Mouse (Mus musculus): ENCODE measurements around the gene Tgds.
"Not testable (repeated sequence)": the region's sequence is repeated elsewhere in the genome, so short reads cannot be mapped to it uniquely, and the experiment has no call there.

Gene Tgds

GRCm38 (mm10) chr14:118131931-118132641 lies 469 bp downstream of the Tgds start:
- no peak for DNase-seq

GRCm38 (mm10) chr14:118131472-118131871 lies 1.1 kb downstream of the Tgds start:
- no peak for DNase-seq

- no peak for DNase-seq
Observed at GRCm38 (mm10) chr14:118126301-118126700, 6.3 kb downstream of the Tgds start.

- DNase-seq: no peak
Observed at GRCm38 (mm10) chr14:118124771-118125170, 7.8 kb downstream of the Tgds start.

- DNase-seq: no peak
Observed at GRCm38 (mm10) chr14:118124129-118124528, 8.4 kb downstream of the Tgds start.

- no peak for DNase-seq
Observed at GRCm38 (mm10) chr14:118113116-118113515, 19.4 kb downstream of the Tgds start.

GRCm38 (mm10) chr14:118107479-118107878 lies 25.1 kb downstream of the Tgds start:
- DNase-seq: not testable (repeated sequence)

GRCm38 (mm10) chr14:118101227-118101990 lies 31.1 kb downstream of the Tgds start:
- DNase-seq: no peak

GRCm38 (mm10) chr14:118098265-118098664 lies 34.3 kb downstream of the Tgds start:
- DNase-seq: no peak

GRCm38 (mm10) chr14:118089806-118090392 lies 42.7 kb downstream of the Tgds start:
- no peak for DNase-seq

GRCm38 (mm10) chr14:118089215-118089805 lies 43.2 kb downstream of the Tgds start:
- peak; percentile 90 for DNase-seq

- DNase-seq: no peak
Observed at GRCm38 (mm10) chr14:118088437-118089207, 43.9 kb downstream of the Tgds start.

- no peak for DNase-seq
Observed at GRCm38 (mm10) chr14:118086271-118087035, 46.1 kb downstream of the Tgds start.

- no peak for DNase-seq
Observed at GRCm38 (mm10) chr14:118083851-118084250, 48.7 kb downstream of the Tgds start.

GRCm38 (mm10) chr14:118080606-118081005 lies 51.9 kb downstream of the Tgds start:
- DNase-seq: no peak

GRCm38 (mm10) chr14:118070100-118070499 lies 62.5 kb downstream of the Tgds start:
- DNase-seq: no peak

- no peak for DNase-seq
Observed at GRCm38 (mm10) chr14:118069439-118070079, 63.0 kb downstream of the Tgds start.

All from right cerebral cortex, adult 18-20 months (tissue).